Mouse (Mus musculus): ENCODE data around the gene Macf1.

Gene Macf1

DNA sequence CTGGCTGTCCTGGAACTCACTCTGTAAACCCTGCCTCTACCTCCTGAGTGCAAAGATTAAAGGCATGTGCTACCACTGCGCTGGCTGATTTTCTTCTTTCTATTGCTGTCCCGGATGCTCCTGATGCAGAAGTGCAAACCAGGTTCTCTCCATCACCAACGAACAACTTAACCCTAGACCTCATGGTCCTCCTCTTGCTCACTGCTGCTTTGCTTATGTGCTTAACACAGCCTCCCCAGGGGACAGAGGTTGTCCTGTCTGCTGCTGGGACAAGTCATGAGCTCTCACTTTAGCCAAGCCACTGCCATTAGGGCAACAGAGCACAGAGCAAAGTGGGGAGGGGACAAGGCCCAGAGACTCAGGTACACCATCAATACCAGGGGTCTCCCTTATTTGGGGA is 369.7 kb downstream of the Macf1 start:
- Histone ChIP-seq H3K27me3 (ENCODE audit: insufficient read depth, low read length) (no peaks in the 10 kb centered on the region), H3K36me3 (ENCODE audit: insufficient read depth, low read length) (no peaks in the 10 kb centered on the region), H3K4me3 (replicated peaks; ENCODE audit: low read length) (no peak overlapping the region), H3K9me3 (ENCODE audit: low read length) (no peaks in the 10 kb centered on the region), H3K4me1 (replicated peaks; ENCODE audit: low read depth, low read length) (peaks cover 20% of the 10 kb centered on the region)
- TF ChIP-seq POU5F1 (IDR thresholded peaks at IDR 0.05; ENCODE audit: borderline replicate concordance, low read length), result no peak

DNA sequence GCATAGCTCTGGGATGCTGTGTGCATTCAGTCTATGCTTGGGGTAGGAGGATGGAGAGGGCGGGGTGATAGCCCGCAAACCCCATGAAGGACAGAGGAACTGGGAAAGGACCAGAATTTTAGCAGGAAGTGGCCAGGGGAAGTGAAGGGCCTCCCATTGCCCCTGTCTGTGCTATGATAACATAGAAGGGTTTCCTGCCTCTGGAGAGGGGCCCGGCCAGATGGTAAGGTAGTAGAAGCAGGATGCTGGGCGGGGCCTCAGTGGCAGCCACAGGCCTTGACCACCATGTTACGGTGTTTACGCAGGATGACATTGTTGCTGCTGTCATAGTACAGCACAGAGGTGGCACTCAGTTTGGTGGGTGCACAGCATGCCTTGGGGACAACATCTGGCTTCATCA is 371.1 kb downstream of the Macf1 start:
- peaks cover 31% of the 10 kb centered on the region for H3K4me1 ChIP-seq (replicated peaks; ENCODE audit: low read depth, low read length)
- H3K4me3 ChIP-seq (replicated peaks; ENCODE audit: low read length), result no peak overlapping the region
- no peaks in the 10 kb centered on the region for H3K36me3 ChIP-seq (ENCODE audit: insufficient read depth, low read length)
- TF ChIP-seq POU5F1 (IDR thresholded peaks at IDR 0.05; ENCODE audit: borderline replicate concordance, low read length) (no peak), NANOG (IDR thresholded peaks at IDR 0.05; ENCODE audit: borderline replicate concordance, low read length) (no peak), CTCF (conservative IDR thresholded peaks at IDR 0.05; ENCODE audit: low read length) (no peak)
- H3K9me3 ChIP-seq (ENCODE audit: low read length), result no peaks in the 10 kb centered on the region
- no peaks in the 10 kb centered on the region for H3K27me3 ChIP-seq (ENCODE audit: insufficient read depth, low read length)

DNA sequence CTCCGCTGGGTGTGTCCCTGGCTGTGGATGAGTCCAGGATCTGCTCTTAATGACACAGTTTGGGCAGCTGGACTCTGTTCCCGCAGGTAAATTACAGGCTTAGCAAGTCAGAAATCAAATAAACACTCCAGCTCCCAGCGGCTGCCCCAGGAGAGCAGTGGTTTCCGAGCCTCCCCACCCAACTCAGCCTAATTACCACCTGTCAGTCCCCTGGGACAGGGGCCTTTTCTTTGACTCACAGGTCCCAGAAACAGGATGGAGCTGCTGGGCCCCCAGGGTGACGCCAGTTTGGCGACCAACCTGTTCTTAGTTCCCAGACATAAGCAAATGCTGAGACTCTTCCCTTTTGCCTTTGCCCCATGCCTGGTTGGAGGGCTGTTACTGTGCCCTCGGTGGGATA is 372.3 kb downstream of the Macf1 start:
- Histone ChIP-seq H3K4me1 (replicated peaks; ENCODE audit: low read depth, low read length) (peaks cover 42% of the 10 kb centered on the region), H3K4me3 (replicated peaks; ENCODE audit: low read length) (no peak overlapping the region), H3K36me3 (ENCODE audit: insufficient read depth, low read length) (no peaks in the 10 kb centered on the region), H3K9me3 (ENCODE audit: low read length) (no peaks in the 10 kb centered on the region), H3K27me3 (ENCODE audit: insufficient read depth, low read length) (no peaks in the 10 kb centered on the region)
- TF ChIP-seq CTCF (conservative IDR thresholded peaks at IDR 0.05; ENCODE audit: low read length), result no peak
- no peak for TF ChIP-seq POU5F1 (IDR thresholded peaks at IDR 0.05; ENCODE audit: borderline replicate concordance, low read length)
- TF ChIP-seq NANOG (IDR thresholded peaks at IDR 0.05; ENCODE audit: borderline replicate concordance, low read length), result no peak

DNA sequence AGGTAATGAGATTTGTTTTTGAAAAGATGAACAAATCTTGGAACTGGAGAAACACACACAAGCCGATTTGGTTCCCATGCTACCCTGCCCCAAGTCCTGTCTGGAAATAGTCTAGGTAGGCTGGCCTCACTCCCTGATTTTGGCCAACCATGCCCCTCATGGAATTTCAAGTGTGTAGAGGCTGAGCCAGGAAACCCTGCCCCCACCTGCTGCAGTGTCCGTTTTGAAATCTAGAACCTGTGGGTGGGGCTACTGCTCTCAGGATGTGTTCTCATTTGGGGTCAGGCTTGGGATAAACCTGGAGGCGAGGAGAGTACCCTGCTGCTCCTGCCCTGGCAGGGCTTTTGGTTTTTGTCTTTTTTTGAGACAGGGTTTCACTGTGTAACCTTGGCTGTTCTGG is 375.9 kb downstream of the Macf1 start:
- Histone ChIP-seq H3K4me1 (replicated peaks; ENCODE audit: low read depth, low read length) (peaks cover 35% of the 10 kb centered on the region), H3K4me3 (replicated peaks; ENCODE audit: low read length) (no peak overlapping the region), H3K9me3 (ENCODE audit: low read length) (peaks cover 7% of the 10 kb centered on the region), H3K36me3 (ENCODE audit: insufficient read depth, low read length) (peaks cover 16% of the 10 kb centered on the region), H3K27me3 (ENCODE audit: insufficient read depth, low read length) (no peaks in the 10 kb centered on the region)
- TF ChIP-seq POU5F1 (IDR thresholded peaks at IDR 0.05; ENCODE audit: borderline replicate concordance, low read length) (no peak), CTCF (conservative IDR thresholded peaks at IDR 0.05; ENCODE audit: low read length) (no peak), NANOG (IDR thresholded peaks at IDR 0.05; ENCODE audit: borderline replicate concordance, low read length) (no peak)

DNA sequence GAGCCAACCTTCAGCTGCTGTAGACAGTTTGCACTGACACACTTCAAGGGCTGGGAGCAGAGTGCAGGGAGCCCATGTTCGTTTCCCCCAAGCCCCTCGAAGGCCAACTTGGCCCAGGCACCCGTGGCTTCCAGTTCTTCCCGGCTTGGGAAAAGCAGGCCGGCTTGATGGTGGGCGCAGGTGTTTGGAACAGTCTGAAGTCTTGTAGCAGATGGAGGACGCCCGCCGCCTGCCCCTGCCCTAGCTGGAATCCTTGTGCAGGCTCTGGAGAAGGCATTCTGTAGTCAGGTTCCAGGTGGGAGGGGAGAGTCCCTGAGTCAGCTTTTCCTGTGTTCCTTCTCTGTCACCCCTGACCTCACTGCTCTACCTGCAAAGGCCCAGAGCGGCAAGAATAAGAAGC is 377.2 kb downstream of the Macf1 start:
- Histone ChIP-seq H3K4me3 (replicated peaks; ENCODE audit: low read length) (no peak overlapping the region), H3K9me3 (ENCODE audit: low read length) (peaks cover 7% of the 10 kb centered on the region), H3K36me3 (ENCODE audit: insufficient read depth, low read length) (peaks cover 29% of the 10 kb centered on the region), H3K4me1 (replicated peaks; ENCODE audit: low read depth, low read length) (peaks cover 31% of the 10 kb centered on the region), H3K27me3 (ENCODE audit: insufficient read depth, low read length) (no peaks in the 10 kb centered on the region)
- TF ChIP-seq POU5F1 (IDR thresholded peaks at IDR 0.05; ENCODE audit: borderline replicate concordance, low read length) (no peak), NANOG (IDR thresholded peaks at IDR 0.05; ENCODE audit: borderline replicate concordance, low read length) (no peak), CTCF (conservative IDR thresholded peaks at IDR 0.05; ENCODE audit: low read length) (no peak)

DNA sequence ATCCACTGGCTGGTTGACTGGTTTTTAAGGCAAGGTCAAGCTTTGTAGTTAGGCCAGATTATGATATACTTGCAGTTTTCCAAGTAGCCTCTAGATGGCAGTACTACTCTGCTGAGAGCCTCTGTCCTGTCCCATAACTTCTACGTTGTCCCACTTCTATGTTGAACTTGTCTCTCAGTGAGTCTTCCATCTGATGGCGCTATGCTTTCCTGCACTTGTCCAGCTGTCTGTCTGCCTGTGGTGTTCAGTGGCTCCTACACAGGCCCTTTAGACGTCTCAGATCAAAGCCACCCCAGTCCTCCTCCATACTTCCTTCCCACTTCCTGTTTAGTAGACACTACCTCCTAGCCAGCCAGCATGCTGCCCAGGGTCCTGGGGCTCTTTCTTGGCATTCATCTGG is 378.4 kb downstream of the Macf1 start:
- H3K4me1 ChIP-seq (replicated peaks; ENCODE audit: low read depth, low read length), result peaks cover 32% of the 10 kb centered on the region
- H3K9me3 ChIP-seq (ENCODE audit: low read length), result peaks cover 7% of the 10 kb centered on the region
- no peaks in the 10 kb centered on the region for H3K27me3 ChIP-seq (ENCODE audit: insufficient read depth, low read length)
- H3K36me3 ChIP-seq (ENCODE audit: insufficient read depth, low read length), result peaks cover 41% of the 10 kb centered on the region
- H3K4me3 ChIP-seq (replicated peaks; ENCODE audit: low read length), result no peak overlapping the region
- TF ChIP-seq POU5F1 (IDR thresholded peaks at IDR 0.05; ENCODE audit: borderline replicate concordance, low read length), result no peak
- TF ChIP-seq CTCF (conservative IDR thresholded peaks at IDR 0.05; ENCODE audit: low read length), result peak; percentile 64
- no peak for TF ChIP-seq NANOG (IDR thresholded peaks at IDR 0.05; ENCODE audit: borderline replicate concordance, low read length)

All from E14TG2a.4 (cell line).